Mouse (Mus musculus) adrenal gland (tissue): ENCODE data around the gene Grid2ip.

Source experiments
- intact Hi-C: fragments of 180-260 bp; cut with DNase I; formaldehyde crosslinking; loops from one replicate; pipeline ENCODE4 v1.15.1; 2025
- long read RNA-seq, 2 experiments: library from polyadenylated mRNA; unstranded; transcript quantifications; one replicate each; pipeline ENCODE4 v2.0.0; 2020; ENCODE audit warnings: borderline replicate concordance in 1 of 2; ENCODE audit not compliant: insufficient replicate concordance in 1 of 2

The Grid2ip gene
- long read RNA-seq, experiment 1: 0 reads
- long read RNA-seq, experiment 2, partial matches to known transcripts: 0 of 1 reads
- long read RNA-seq, experiment 2, other reads (novel, unspliced or antisense): 1 of 1 reads

- intact Hi-C loops: no loop called here
Observed at GRCm38 (mm10) chr5:143356686-143357388, at the start of gene Grid2ip. Gene Grid2ip, plus strand, starts transcription at chr5:143357338.

- intact Hi-C loops: no loop called here
Observed at GRCm38 (mm10) chr5:143308825-143309224, 48.3 kb upstream of the Grid2ip start.

GRCm38 (mm10) chr5:143309916-143310315, 47.2 kb upstream of the Grid2ip start:
- intact Hi-C loops: no loop called here

GRCm38 (mm10) chr5:143311886-143312285, 45.3 kb upstream of the Grid2ip start:
- intact Hi-C loops: no loop called here

- intact Hi-C loops: no loop called here
Observed at GRCm38 (mm10) chr5:143314183-143314729, 42.9 kb upstream of the Grid2ip start.

GRCm38 (mm10) chr5:143314730-143315513, 42.2 kb upstream of the Grid2ip start, which contains the start of gene E130309D02Rik:
Gene E130309D02Rik, minus strand, starts transcription at chr5:143315360.
- intact Hi-C loops: no loop called here

GRCm38 (mm10) chr5:143315514-143315888, 41.6 kb upstream of the Grid2ip start:
- intact Hi-C loops: no loop called here

GRCm38 (mm10) chr5:143316605-143317287, 40.4 kb upstream of the Grid2ip start:
- intact Hi-C loops: no loop called here

GRCm38 (mm10) chr5:143317288-143317610, 39.9 kb upstream of the Grid2ip start:
- intact Hi-C loops: no loop called here

GRCm38 (mm10) chr5:143328690-143329495, 28.2 kb upstream of the Grid2ip start, which contains the start of gene Zdhhc4:
Gene Zdhhc4, minus strand, starts transcription at chr5:143329256.
- intact Hi-C loops: no loop called here

GRCm38 (mm10) chr5:143333872-143334271, 23.3 kb upstream of the Grid2ip start:
- intact Hi-C loops: no loop called here

GRCm38 (mm10) chr5:143334418-143335088, 22.6 kb upstream of the Grid2ip start:
- intact Hi-C loops: loop anchor here (5.0 kb wide), 1 partner anchor 88 kb away; no protein-coding TSS in a partner anchor

GRCm38 (mm10) chr5:143335089-143335460, 22.1 kb upstream of the Grid2ip start:
- intact Hi-C loops: loop anchor here (5.0 kb wide), 1 partner anchor 87 kb away; no protein-coding TSS in a partner anchor

- intact Hi-C loops: loop anchor here (5.0 kb wide), 1 partner anchor 86 kb away; no protein-coding TSS in a partner anchor
Observed at GRCm38 (mm10) chr5:143336559-143336958, 20.6 kb upstream of the Grid2ip start.

- intact Hi-C loops: loop anchor here (5.0 kb wide), 1 partner anchor 83 kb away; no protein-coding TSS in a partner anchor
Observed at GRCm38 (mm10) chr5:143339603-143340002, 17.5 kb upstream of the Grid2ip start.

- intact Hi-C loops: no loop called here
Observed at GRCm38 (mm10) chr5:143346367-143346766, 10.8 kb upstream of the Grid2ip start.

- intact Hi-C loops: no loop called here
Observed at GRCm38 (mm10) chr5:143356017-143356416, 1.1 kb upstream of the Grid2ip start.

GRCm38 (mm10) chr5:143357564-143357963, 426 bp downstream of the Grid2ip start:
- intact Hi-C loops: no loop called here

- intact Hi-C loops: no loop called here
Observed at GRCm38 (mm10) chr5:143359263-143359662, 2.1 kb downstream of the Grid2ip start.

GRCm38 (mm10) chr5:143360000-143360399, 2.9 kb downstream of the Grid2ip start:
- intact Hi-C loops: no loop called here
